Mouse (Mus musculus) embryonic fibroblast, embryonic 13.5 days (primary cell): ENCODE results near the gene Gm45337.

Source experiments
- CTCF ChIP-seq: IDR thresholded peaks from 2 replicates; pipeline ENCODE4 v1.5.1; 2011; ENCODE audit warnings: mild to moderate bottlenecking, control low read depth, low read length, moderate library complexity, borderline replicate concordance; ENCODE audit not compliant: insufficient read depth
- POLR2A ChIP-seq: IDR thresholded peaks from 2 replicates; pipeline ENCODE4 v1.6.1; 2011; ENCODE audit warnings: low read depth, mild to moderate bottlenecking, control low read depth, low read length, moderate library complexity

DNA sequence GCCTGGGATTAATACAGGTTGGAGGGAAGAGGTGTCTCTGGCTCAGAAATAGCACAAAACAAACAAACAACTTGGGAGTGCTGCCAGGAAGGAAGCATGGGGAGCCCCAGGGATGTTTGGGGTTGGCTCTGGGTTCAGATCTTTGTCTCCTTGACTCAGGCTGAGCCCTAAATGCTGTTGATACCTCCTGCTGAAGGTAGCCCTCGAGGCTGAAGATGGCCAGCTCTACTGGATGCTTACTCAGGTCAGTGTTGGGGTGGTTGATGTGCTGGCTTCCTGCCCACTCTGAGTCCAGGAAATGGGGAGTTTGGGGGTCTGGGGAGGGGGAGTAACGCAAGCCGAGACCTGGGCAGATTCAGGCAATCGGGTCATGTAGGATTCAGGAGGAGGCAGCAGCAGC is 47.7 kb downstream of the Gm45337 start:
- TF ChIP-seq CTCF (no peak), POLR2A (no peak)
